Mouse (Mus musculus) left cerebral cortex, postnatal 36 days (tissue): ENCODE measurements at regions not wholly inside any gene's neighbourhood (a gene's known extent, or its start where the extent isn't known, plus 50 kb on each side); places are given as distances from the start of the nearest gene placed in this dataset.

Source experiments
- DNase-seq, 2 experiments: peaks; one replicate each; pipeline ENCODE4 v3.0.0; 2021 to 2022; ENCODE audit warnings: low spot score in 2 of 2, mixed read lengths in 1 of 2
- intact Hi-C: fragments of 180-260 bp; cut with DNase I; formaldehyde crosslinking; loops from one replicate; pipeline ENCODE4 v1.15.1; 2025

- intact Hi-C loops = loop anchor here (5.0 kb wide), 2 partner anchors 342 to 567 kb away; partner anchors contain the start of gene Erap1
- DNase-seq = no peak
Observed at GRCm38 (mm10) chr13:75204417-75204816, 114.8 kb downstream of the Pcsk1 start.

DNA sequence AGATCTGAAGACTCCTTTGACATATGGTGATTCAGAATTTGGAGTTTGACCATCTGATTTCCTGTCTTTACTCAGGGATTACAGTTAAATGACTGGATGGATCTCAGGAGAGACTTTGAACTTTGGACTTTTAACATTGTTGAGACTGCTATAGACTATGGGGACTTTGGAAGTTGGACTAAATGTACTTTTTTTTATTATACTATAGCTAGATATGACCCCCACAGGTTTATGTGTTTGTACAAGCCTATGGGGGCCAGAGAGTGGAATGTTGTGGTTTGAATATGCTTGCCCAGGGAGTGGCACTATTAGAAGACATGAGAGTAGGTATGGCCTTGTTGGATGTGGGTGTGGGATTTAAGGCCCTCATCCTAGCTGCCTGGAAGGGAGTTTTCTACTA lies 134.3 kb downstream of the Pcsk1 start:
- DNase-seq = no peak

DNA sequence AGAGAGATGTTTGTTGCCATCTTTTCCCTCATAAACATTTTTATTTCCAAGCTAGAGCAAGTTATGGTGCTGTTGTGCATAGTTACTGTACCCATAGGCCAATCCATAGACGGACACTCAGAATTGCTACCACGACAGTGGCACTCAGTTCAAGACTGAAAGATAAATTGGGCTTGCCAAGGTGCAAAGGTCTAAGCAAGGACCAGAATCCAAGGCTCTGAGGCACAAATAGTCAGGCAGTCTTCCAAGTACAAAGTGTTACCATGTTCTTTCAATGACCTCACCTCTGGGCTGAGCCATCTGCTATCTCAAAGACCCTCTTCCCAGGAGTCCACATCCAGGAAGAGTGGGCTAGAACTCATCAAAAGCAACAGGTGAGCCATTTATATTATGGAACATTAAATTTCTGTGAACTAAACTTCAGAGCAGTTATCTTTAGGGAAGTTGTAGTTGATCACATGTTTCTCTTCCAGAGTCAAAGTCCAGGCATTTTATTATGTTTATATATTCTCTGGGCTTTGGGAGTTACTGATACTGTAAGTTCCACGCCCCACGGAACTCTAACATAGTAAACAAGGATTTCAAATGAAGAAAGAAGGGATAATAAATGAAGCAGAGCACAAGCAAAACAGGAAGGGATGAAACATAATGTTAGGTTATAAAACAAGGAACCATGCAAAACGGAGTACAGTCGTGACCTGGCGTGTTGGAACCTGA lies 136.1 kb downstream of the Pcsk1 start:
- intact Hi-C loops = loop anchor here (2.0 to 5.0 kb wide), 2 partner anchors 653 to 797 kb away; no protein-coding TSS in a partner anchor
- no peak for DNase-seq

More for the DNA sequence above, 134.3 kb downstream of the Pcsk1 start:
- intact Hi-C loops = no loop called here

- peak; percentile 39 to 51 for DNase-seq
- intact Hi-C loops = loop anchor here (2.0 to 5.0 kb wide), 3 partner anchors 571 to 795 kb away; no protein-coding TSS in a partner anchor
Observed at GRCm38 (mm10) chr13:75227616-75228277, 138.1 kb downstream of the Pcsk1 start.

GRCm38 (mm10) chr13:75236424-75236823 lies 146.8 kb downstream of the Pcsk1 start:
- intact Hi-C loops = no loop called here
- DNase-seq = no peak
